Mouse (Mus musculus): Measurements from ENCODE around the gene Creg1. TPM values are rescaled to one million over a fixed set of nuclear protein-coding genes. Genes with fewer than 3 reads are reported as not detected.

Gene Creg1
- total RNA-seq, 4 experiments from 2014 or later = 27.6 to 49.9 (median 40.4) TPM

Other genes starting within 250 kb of the Creg1 start
- gene Mpzl1, start 129.2 kb upstream of the Creg1 start, total RNA-seq (2022) = 10 to 100 TPM; 25.9 to 38.3 (median 31.6) TPM
- 1 to 10 TPM; 4.2 to 8.6 (median 6.3) TPM for gene Rcsd1, start 54.0 kb upstream of the Creg1 start, total RNA-seq (2022)
- under 1 TPM in 1 of 4 experiments, not detected in 3; 0.43 TPM for gene Cd247, start 24.9 kb downstream of the Creg1 start, total RNA-seq (2022)
- 10 to 100 TPM; 17.0 to 23.2 (median 21.1) TPM for gene Pou2f1, start 238.9 kb downstream of the Creg1 start, total RNA-seq (2022)